Mouse (Mus musculus) midbrain, embryonic 11.5 days (tissue): ENCODE measurements around the gene Cd3g. TPM values are rescaled to one million over a fixed set of nuclear protein-coding genes. Genes with fewer than 3 reads are reported as not detected.

Experiments
- ATAC-seq: fragments of 200-750 bp; cut with Nextera tagmentation; 2 replicates; pipeline ENCODE4 v1.8.0; 2017; ENCODE audit warnings: moderate TSS enrichment, moderate library complexity; ENCODE audit not compliant: low FRiP score
- DNase-seq: peaks from one replicate; pipeline ENCODE4 v3.0.0; 2015; ENCODE audit warnings: low spot score; ENCODE audit errors: missing footprints
- H3K27ac ChIP-seq: fragments of 300-500 bp; sonication (generic); 2 replicates; pipeline ENCODE4 v1.5.1; 2014; ENCODE audit warnings: low read depth, low read length
- H3K27me3 ChIP-seq: fragments of 300-500 bp; sonication (generic); 2 replicates; pipeline ENCODE4 v1.6.1; 2014; ENCODE audit warnings: mild to moderate bottlenecking, low read length, moderate library complexity, mixed read lengths; ENCODE audit not compliant: control insufficient read depth, insufficient read depth
- H3K36me3 ChIP-seq: fragments of 300-500 bp; sonication (generic); 2 replicates; pipeline ENCODE4 v1.6.1; 2014; ENCODE audit warnings: mild to moderate bottlenecking, low read length, moderate library complexity, mixed read lengths; ENCODE audit not compliant: control insufficient read depth, insufficient read depth
- H3K4me1 ChIP-seq: fragments of 300-500 bp; sonication (generic); 2 replicates; pipeline ENCODE4 v1.6.1; 2014; ENCODE audit warnings: low read length; ENCODE audit not compliant: control insufficient read depth, insufficient read depth
- H3K4me2 ChIP-seq: fragments of 300-500 bp; sonication (generic); 2 replicates; pipeline ENCODE4 v1.6.1; 2014; ENCODE audit warnings: mild to moderate bottlenecking, moderate library complexity
- H3K4me3 ChIP-seq: fragments of 300-500 bp; sonication (generic); 2 replicates; pipeline ENCODE4 v1.5.1; 2014; ENCODE audit warnings: low read depth, low read length
- H3K9ac ChIP-seq: fragments of 300-500 bp; sonication (generic); 2 replicates; pipeline ENCODE4 v1.6.1; 2014; ENCODE audit warnings: low read length
- H3K9me3 ChIP-seq: fragments of 300-500 bp; sonication (generic); 2 replicates; pipeline ENCODE4 v1.6.1; 2016; ENCODE audit warnings: low read length; ENCODE audit not compliant: control insufficient read depth
- WGBS: fragments of 180-500 bp; shearing (Covaris S2); extraction: QIAGEN DNeasy Blood & Tissue Kit; methylation state at CpG from one replicate; pipeline ENCODE4 v1.1.7; 2014; 5-methylcytosine and 5-hydroxymethylcytosine counted together
- polyA plus RNA-seq: library from polyadenylated mRNA; unstranded; fragments of >200 nt; fragmentation: Nextera tagmentation; extraction: Ambion mirVana; gene quantifications from 2 replicates; pipeline ENCODE4 v1.2.1, GENCODE M21; 2014

Cd3g gene
- polyA plus RNA-seq, 1 experiment from 2014 or later = not detected

GRCm38 (mm10) chr9:45009180-45010078, 29.2 kb upstream of the Cd3g start, which contains the start of gene Cd3e:
Gene Cd3e, minus strand, starts transcription at chr9:45009627.
- Histone ChIP-seq H3K4me2 (no peak within 1 kb of the TSS), H3K36me3 (no peaks in the 10 kb centered on the region), H3K4me3 (no peak within 1 kb of the TSS), H3K9ac (no peak within 1 kb of the TSS), H3K27me3 (no peaks in the 10 kb centered on the region), H3K9me3 (no peaks in the 10 kb centered on the region), H3K27ac (no peak within 1 kb of the TSS), H3K4me1 (no peaks in the 10 kb centered on the region)
- 82% methylated on average over 19 of the region's 19 CpGs for WGBS
- DNase-seq (no peak), ATAC-seq (no peak)

GRCm38 (mm10) chr9:45008342-45008741, 28.1 kb upstream of the Cd3g start:
- H3K36me3 ChIP-seq = no peaks in the 10 kb centered on the region
- H3K27me3 ChIP-seq = no peaks in the 10 kb centered on the region
- H3K4me1 ChIP-seq = no peaks in the 10 kb centered on the region
- 60% methylated on average over 4 of the region's 4 CpGs for WGBS
- DNase-seq (no peak), ATAC-seq (no peak)
- H3K9ac ChIP-seq = no peak overlapping the region
- H3K27ac ChIP-seq = no peak overlapping the region
- no peak overlapping the region for H3K4me3 ChIP-seq
- H3K9me3 ChIP-seq = no peaks in the 10 kb centered on the region
- H3K4me2 ChIP-seq = no peak overlapping the region

GRCm38 (mm10) chr9:45007404-45007803, 27.2 kb upstream of the Cd3g start:
- ATAC-seq (no peak), DNase-seq (no peak)
- Histone ChIP-seq H3K4me1 (no peaks in the 10 kb centered on the region), H3K4me2 (no peak overlapping the region), H3K27me3 (no peaks in the 10 kb centered on the region), H3K4me3 (no peak overlapping the region), H3K9me3 (no peaks in the 10 kb centered on the region), H3K9ac (no peak overlapping the region), H3K36me3 (no peaks in the 10 kb centered on the region), H3K27ac (no peak overlapping the region)
- WGBS = 82% methylated on average over 12 of the region's 12 CpGs

GRCm38 (mm10) chr9:45000249-45000648, 20.0 kb upstream of the Cd3g start:
- ATAC-seq = no peak
- Histone ChIP-seq H3K9me3 (no peaks in the 10 kb centered on the region), H3K36me3 (no peaks in the 10 kb centered on the region), H3K4me3 (no peak overlapping the region), H3K9ac (no peak overlapping the region), H3K4me1 (no peaks in the 10 kb centered on the region), H3K4me2 (no peak overlapping the region), H3K27ac (no peak overlapping the region), H3K27me3 (no peaks in the 10 kb centered on the region)
- DNase-seq = no peak
- 64% methylated on average over 3 of the region's 3 CpGs for WGBS

GRCm38 (mm10) chr9:44999776-45000175, 19.5 kb upstream of the Cd3g start:
- Histone ChIP-seq H3K4me3 (no peak overlapping the region), H3K27me3 (no peaks in the 10 kb centered on the region), H3K4me1 (no peaks in the 10 kb centered on the region), H3K27ac (no peak overlapping the region), H3K4me2 (no peak overlapping the region), H3K36me3 (no peaks in the 10 kb centered on the region), H3K9ac (no peak overlapping the region), H3K9me3 (no peaks in the 10 kb centered on the region)
- DNase-seq = no peak
- ATAC-seq = no peak
- WGBS = 78% methylated on average over 5 of the region's 5 CpGs

GRCm38 (mm10) chr9:44999171-44999570, 18.9 kb upstream of the Cd3g start:
- H3K4me1 ChIP-seq = no peaks in the 10 kb centered on the region
- H3K9ac ChIP-seq = no peak overlapping the region
- no peak overlapping the region for H3K27ac ChIP-seq
- no peaks in the 10 kb centered on the region for H3K36me3 ChIP-seq
- ATAC-seq (no peak), DNase-seq (no peak)
- 57% methylated on average over 6 of the region's 6 CpGs for WGBS
- H3K4me2 ChIP-seq = no peak overlapping the region
- H3K27me3 ChIP-seq = no peaks in the 10 kb centered on the region
- H3K9me3 ChIP-seq = no peaks in the 10 kb centered on the region
- H3K4me3 ChIP-seq = no peak overlapping the region

GRCm38 (mm10) chr9:44998138-44998537, 17.9 kb upstream of the Cd3g start:
- Histone ChIP-seq H3K4me3 (no peak overlapping the region), H3K4me1 (no peaks in the 10 kb centered on the region), H3K36me3 (no peaks in the 10 kb centered on the region), H3K9me3 (no peaks in the 10 kb centered on the region), H3K9ac (no peak overlapping the region), H3K4me2 (no peak overlapping the region), H3K27me3 (no peaks in the 10 kb centered on the region), H3K27ac (no peak overlapping the region)
- ATAC-seq (no peak), DNase-seq (no peak)
- 75% methylated on average over 11 of the region's 11 CpGs for WGBS

GRCm38 (mm10) chr9:44996590-44996989, 16.4 kb upstream of the Cd3g start:
- no peak for ATAC-seq
- Histone ChIP-seq H3K4me1 (no peaks in the 10 kb centered on the region), H3K9ac (no peak overlapping the region), H3K36me3 (no peaks in the 10 kb centered on the region), H3K4me3 (no peak overlapping the region), H3K27me3 (no peaks in the 10 kb centered on the region), H3K27ac (no peak overlapping the region), H3K4me2 (no peak overlapping the region), H3K9me3 (no peaks in the 10 kb centered on the region)
- 93% methylated on average over 7 of the region's 7 CpGs for WGBS
- no peak for DNase-seq

- 80% methylated on average over 4 of the region's 4 CpGs for WGBS
- no peaks in the 10 kb centered on the region for H3K9me3 ChIP-seq
- H3K27ac ChIP-seq = no peak overlapping the region
- DNase-seq (no peak), ATAC-seq (no peak)
- no peaks in the 10 kb centered on the region for H3K4me1 ChIP-seq
- no peak overlapping the region for H3K9ac ChIP-seq
- no peak overlapping the region for H3K4me3 ChIP-seq
- H3K4me2 ChIP-seq = no peak overlapping the region
- no peaks in the 10 kb centered on the region for H3K36me3 ChIP-seq
- no peaks in the 10 kb centered on the region for H3K27me3 ChIP-seq
Observed at GRCm38 (mm10) chr9:44994962-44995361, 14.7 kb upstream of the Cd3g start.
